Mouse (Mus musculus) small intestine, adult 2 months (tissue): Measurements from ENCODE around the gene Galnt16. TPM values are rescaled to one million over a fixed set of nuclear protein-coding genes. Genes with fewer than 3 reads are reported as not detected.

Experiments
- H3K27ac ChIP-seq: fragments of 200-500 bp; 2 replicates; pipeline ENCODE4 v1.5.1; 2012; ENCODE audit warnings: low read depth, low read length, control low read depth, inconsistent platforms; ENCODE audit not compliant: insufficient read depth
- H3K27me3 ChIP-seq: fragments of 200-500 bp; 2 replicates; pipeline ENCODE4 v1.6.1; 2012; ENCODE audit warnings: mild to moderate bottlenecking, moderate library complexity, low read length, inconsistent platforms; ENCODE audit not compliant: control insufficient read depth, insufficient read depth
- H3K36me3 ChIP-seq: fragments of 200-500 bp; 2 replicates; pipeline ENCODE4 v1.6.1; 2012; ENCODE audit warnings: mild to moderate bottlenecking, low read length, control low read depth, inconsistent platforms; ENCODE audit not compliant: control insufficient read depth, insufficient read depth
- H3K4me1 ChIP-seq: fragments of 200-500 bp; 2 replicates; pipeline ENCODE4 v1.6.1; 2012; ENCODE audit warnings: low read length, inconsistent platforms, mixed read lengths; ENCODE audit not compliant: control insufficient read depth, insufficient read depth, insufficient read length
- H3K4me3 ChIP-seq: fragments of 200-500 bp; 2 replicates; pipeline ENCODE4 v1.5.1; 2012; ENCODE audit warnings: low read depth, mild to moderate bottlenecking, control low read depth, inconsistent platforms, low read length, moderate library complexity
- CTCF ChIP-seq: fragments of 200-500 bp; IDR thresholded peaks from 2 replicates; pipeline ENCODE4 v1.5.1; 2012; ENCODE audit warnings: low read depth, mild to moderate bottlenecking, control low read depth, inconsistent platforms, low read length, moderate library complexity, mixed read lengths; ENCODE audit not compliant: insufficient replicate concordance, insufficient read length; ENCODE audit errors: extremely low read depth
- POLR2A ChIP-seq: fragments of 200-500 bp; IDR thresholded peaks from 2 replicates; pipeline ENCODE4 v1.6.1; 2012; ENCODE audit warnings: low read depth, mild to moderate bottlenecking, control low read depth, inconsistent platforms, low read length, moderate library complexity
- WGBS: fragments of 180-500 bp; shearing (Covaris S2); methylation state at CpG from one replicate; pipeline ENCODE4 v1.1.7; 2018; 5-methylcytosine and 5-hydroxymethylcytosine counted together
- polyA plus RNA-seq: library from polyadenylated mRNA; depleted of rRNA; stranded (reverse); fragments of >200 nt; gene quantifications from 2 replicates; pipeline ENCODE4 v1.2.3, GENCODE M21; 2012

Galnt16 gene
- polyA plus RNA-seq, 1 experiment, result 0.53 TPM

DNA sequence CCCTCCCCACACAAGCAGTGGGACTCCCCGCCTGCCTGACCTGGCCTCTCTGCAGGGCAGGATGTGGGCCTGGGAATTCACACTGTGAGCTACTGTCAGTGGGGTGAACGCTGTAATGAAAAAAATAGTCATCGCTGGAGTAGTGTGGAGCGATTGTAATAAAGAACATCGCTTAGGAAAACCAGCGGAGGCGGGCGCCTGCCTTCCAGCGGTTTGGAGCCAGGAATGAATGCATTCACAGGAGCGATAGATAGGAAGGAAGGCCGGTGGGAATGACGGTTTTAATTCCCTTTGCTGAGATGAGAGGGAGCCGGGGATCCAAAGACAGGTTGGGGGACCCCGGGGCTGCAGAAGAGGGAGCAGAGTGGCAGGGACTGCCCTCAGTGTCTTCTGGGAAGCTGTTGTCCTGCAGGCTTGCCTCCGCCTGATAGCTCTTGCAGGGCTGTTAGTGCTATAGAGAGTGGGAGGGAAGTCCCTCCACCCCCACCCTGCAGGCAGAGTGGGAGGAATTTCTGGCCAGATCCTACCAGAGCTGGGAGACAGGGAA lies 56.8 kb downstream of the Galnt16 start:
- no peak for TF ChIP-seq CTCF
- no peak for TF ChIP-seq POLR2A
- no peak overlapping the region for H3K27ac ChIP-seq
- 51% methylated on average over 15 of the region's 15 CpGs for WGBS
- H3K27me3 ChIP-seq, result no peaks in the 10 kb centered on the region
- no peak overlapping the region for H3K4me3 ChIP-seq
- H3K4me1 ChIP-seq, result no peaks in the 10 kb centered on the region
- H3K36me3 ChIP-seq, result no peaks in the 10 kb centered on the region

DNA sequence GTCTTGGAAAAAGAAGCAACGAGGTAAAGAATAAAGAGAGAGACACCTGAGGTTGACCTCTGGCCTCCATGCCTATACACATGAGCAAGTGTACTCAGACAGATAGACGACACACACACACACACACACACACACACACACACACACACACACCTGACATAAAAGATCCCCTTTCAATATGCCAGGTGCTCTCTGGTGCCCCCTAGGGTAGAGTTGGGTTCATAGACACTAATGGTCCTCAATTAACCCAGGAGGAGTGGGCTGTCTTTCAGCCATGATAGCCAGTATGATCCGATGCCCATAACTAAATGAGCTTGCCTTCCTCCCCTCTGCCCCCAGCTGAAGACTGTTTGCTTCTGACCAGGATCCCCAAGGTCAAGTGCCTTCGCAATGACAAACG lies 59.0 kb downstream of the Galnt16 start:
- no peak overlapping the region for H3K27ac ChIP-seq
- no peak overlapping the region for H3K4me3 ChIP-seq
- no peaks in the 10 kb centered on the region for H3K4me1 ChIP-seq
- 55% methylated on average over 5 of the region's 5 CpGs for WGBS
- no peaks in the 10 kb centered on the region for H3K36me3 ChIP-seq
- no peak for TF ChIP-seq POLR2A
- no peak for TF ChIP-seq CTCF
- no peaks in the 10 kb centered on the region for H3K27me3 ChIP-seq

DNA sequence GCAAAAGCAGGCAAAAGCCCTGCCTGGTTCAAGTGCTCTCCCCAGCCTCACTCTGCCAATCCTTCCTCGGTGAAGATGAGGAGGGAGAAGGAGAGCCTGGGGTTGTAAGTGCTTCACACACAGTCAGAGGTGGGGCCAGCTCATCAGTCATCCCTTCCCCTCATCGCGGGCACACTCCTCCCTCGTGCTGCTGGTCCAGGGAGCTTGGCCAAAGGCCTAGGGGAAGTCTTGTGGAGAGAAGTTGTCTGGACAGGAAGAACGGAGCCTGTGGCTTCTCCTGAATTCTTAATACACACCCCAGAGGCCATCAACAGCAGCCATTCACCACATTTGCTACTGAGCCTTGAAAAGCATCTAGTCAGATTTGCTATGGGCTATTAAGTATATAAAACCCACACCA lies 63.3 kb downstream of the Galnt16 start:
- TF ChIP-seq POLR2A (no peak), CTCF (no peak)

DNA sequence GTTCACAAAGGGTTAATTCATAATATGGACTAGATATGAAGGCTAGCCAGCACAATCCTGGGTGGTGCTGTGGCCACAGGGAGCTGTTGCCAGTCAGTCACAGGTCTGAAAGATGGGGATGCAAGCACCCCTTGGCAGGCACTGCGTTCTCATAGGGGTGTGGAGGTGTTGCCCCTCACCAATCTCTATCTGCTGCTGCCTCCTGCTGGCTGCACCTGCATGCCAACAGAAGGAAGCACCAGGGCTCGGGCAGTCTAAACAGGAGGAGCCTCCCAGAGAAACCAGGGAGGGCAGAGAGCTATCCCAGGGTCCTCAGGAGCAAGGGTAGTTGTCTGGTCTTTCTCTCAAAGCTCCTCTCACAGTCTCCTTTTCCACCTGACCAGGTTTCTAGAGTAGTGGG lies 66.9 kb downstream of the Galnt16 start:
- 21% methylated on average over 2 of the region's 2 CpGs for WGBS
- H3K4me3 ChIP-seq, result no peak overlapping the region
- H3K4me1 ChIP-seq, result no peaks in the 10 kb centered on the region
- TF ChIP-seq POLR2A (no peak), CTCF (no peak)
- no peaks in the 10 kb centered on the region for H3K36me3 ChIP-seq
- H3K27ac ChIP-seq, result no peak overlapping the region
- no peaks in the 10 kb centered on the region for H3K27me3 ChIP-seq

More for the DNA sequence above, 63.3 kb downstream of the Galnt16 start:
- H3K27ac ChIP-seq, result no peak overlapping the region
- H3K4me3 ChIP-seq, result no peak overlapping the region
- H3K27me3 ChIP-seq, result no peaks in the 10 kb centered on the region
- H3K4me1 ChIP-seq, result no peaks in the 10 kb centered on the region
- no peaks in the 10 kb centered on the region for H3K36me3 ChIP-seq
- WGBS, result 62% methylated on average over 5 of the region's 5 CpGs

DNA sequence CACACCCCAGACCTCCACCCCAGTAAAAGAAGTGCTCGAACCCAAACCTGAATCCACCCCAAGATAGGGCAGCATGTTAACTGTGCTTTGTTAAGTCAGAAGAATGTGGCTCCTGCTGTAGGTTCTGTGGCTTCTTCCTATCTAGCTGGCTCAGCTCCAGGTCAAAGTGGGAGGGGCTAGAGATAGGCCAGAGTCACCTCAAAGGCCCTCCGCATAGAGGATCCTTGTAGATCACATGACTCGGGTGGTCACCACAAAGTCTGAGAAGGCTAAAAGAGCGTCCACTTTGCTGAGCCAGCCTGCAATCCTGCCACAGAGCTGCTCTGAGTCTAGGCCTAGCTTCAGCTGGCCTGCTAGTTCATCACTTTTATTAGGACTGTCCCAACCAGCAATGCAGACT lies 76.1 kb downstream of the Galnt16 start:
- TF ChIP-seq POLR2A, result no peak
- no peak for TF ChIP-seq CTCF
- WGBS, result 54% methylated on average over 4 of the region's 4 CpGs

DNA sequence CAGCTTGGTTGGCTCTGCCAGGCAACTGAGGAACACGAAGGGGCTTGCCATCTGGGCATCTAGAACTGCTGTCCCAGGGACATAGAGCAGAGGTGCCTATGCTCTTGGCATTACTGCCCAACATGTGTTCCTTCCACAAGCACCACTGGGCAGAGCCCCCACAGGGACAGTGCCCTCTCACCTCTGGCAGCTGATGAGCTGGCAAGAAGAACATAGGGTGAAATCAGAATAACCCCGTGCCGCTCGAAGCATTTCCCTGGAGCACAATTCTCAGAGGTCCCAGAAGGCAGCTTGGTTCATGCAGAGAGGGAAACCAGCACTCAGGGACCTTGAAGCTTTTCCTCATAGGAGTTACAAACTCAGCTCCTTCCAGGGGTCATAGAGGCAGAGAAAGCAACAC lies 76.7 kb downstream of the Galnt16 start:
- no peaks in the 10 kb centered on the region for H3K36me3 ChIP-seq
- 85% methylated on average over 4 of the region's 4 CpGs for WGBS
- no peak overlapping the region for H3K27ac ChIP-seq
- no peaks in the 10 kb centered on the region for H3K27me3 ChIP-seq
- TF ChIP-seq POLR2A (no peak), CTCF (no peak)
- no peaks in the 10 kb centered on the region for H3K4me1 ChIP-seq
- no peak overlapping the region for H3K4me3 ChIP-seq

More for the DNA sequence above, 76.1 kb downstream of the Galnt16 start:
- H3K4me1 ChIP-seq, result no peaks in the 10 kb centered on the region
- no peak overlapping the region for H3K27ac ChIP-seq
- H3K27me3 ChIP-seq, result no peaks in the 10 kb centered on the region
- H3K36me3 ChIP-seq, result no peaks in the 10 kb centered on the region
- H3K4me3 ChIP-seq, result no peak overlapping the region

DNA sequence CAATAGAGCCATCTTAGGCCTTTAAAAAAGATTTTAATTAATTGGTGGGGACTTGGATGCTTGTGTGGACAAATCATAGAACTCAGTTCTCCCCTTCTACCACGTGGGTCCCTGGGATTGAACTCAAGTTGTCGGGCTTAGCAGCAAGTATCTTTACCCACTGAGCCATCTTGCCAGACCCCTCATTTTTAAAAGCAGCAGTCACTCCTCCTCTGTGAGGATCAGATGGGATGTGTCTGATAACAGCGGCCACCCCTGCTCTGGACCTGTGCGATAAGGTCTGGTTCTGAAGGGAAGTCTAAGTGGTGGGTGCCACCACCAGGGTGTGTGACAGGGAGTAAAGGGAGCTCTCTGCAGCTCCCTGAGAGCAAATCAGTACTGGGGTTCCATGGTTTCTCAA lies 77.5 kb downstream of the Galnt16 start:
- 94% methylated on average over 4 of the region's 4 CpGs for WGBS
- Histone ChIP-seq H3K36me3 (no peaks in the 10 kb centered on the region), H3K27me3 (no peaks in the 10 kb centered on the region), H3K4me1 (no peaks in the 10 kb centered on the region), H3K27ac (no peak overlapping the region), H3K4me3 (no peak overlapping the region)
- TF ChIP-seq CTCF (no peak), POLR2A (no peak)
